Mouse (Mus musculus) brain, embryonic 14.5 days (tissue): ENCODE measurements around the gene Tcp11l2. TPM values are rescaled to one million over a fixed set of nuclear protein-coding genes. Genes with fewer than 3 reads are reported as not detected.

ENCODE experiments used
- DNase-seq: peaks from one replicate; pipeline ENCODE4 v3.0.0-alpha.2; 2011; ENCODE audit warnings: low read depth
- CTCF ChIP-seq: fragments of 200-500 bp; IDR thresholded peaks from 2 replicates; pipeline ENCODE4 v1.5.1; 2012; ENCODE audit warnings: inconsistent platforms, mild to moderate bottlenecking, moderate library complexity, borderline replicate concordance; ENCODE audit not compliant: insufficient read depth, insufficient read length; ENCODE audit errors: extremely low read depth
- POLR2A ChIP-seq: fragments of 200-500 bp; IDR thresholded peaks from 2 replicates; pipeline ENCODE4 v1.6.1; 2012; ENCODE audit warnings: mild to moderate bottlenecking, inconsistent platforms, borderline replicate concordance; ENCODE audit not compliant: poor library complexity, insufficient read depth, insufficient read length, severe bottlenecking; ENCODE audit errors: extremely low read depth
- polyA plus RNA-seq: library from polyadenylated mRNA; depleted of rRNA; stranded (reverse); fragments of >200 nt; gene quantifications from 2 replicates; pipeline ENCODE4 v1.2.3, GENCODE M21; 2012

Tcp11l2 gene
- polyA plus RNA-seq, 1 experiment = 15.6 TPM

GRCm38 (mm10) chr10:84611664-84612063 lies 35.2 kb downstream of the Tcp11l2 start:
- no peak for DNase-seq
- TF ChIP-seq CTCF = no peak
- no peak for TF ChIP-seq POLR2A

GRCm38 (mm10) chr10:84612281-84612680 lies 35.9 kb downstream of the Tcp11l2 start:
- no peak for DNase-seq
- TF ChIP-seq CTCF = no peak
- no peak for TF ChIP-seq POLR2A

- no peak for DNase-seq
- TF ChIP-seq CTCF (no peak), POLR2A (no peak)
Measured at GRCm38 (mm10) chr10:84613366-84613765, 36.9 kb downstream of the Tcp11l2 start.

- TF ChIP-seq POLR2A = no peak
- no peak for TF ChIP-seq CTCF
- DNase-seq = no peak
Measured at GRCm38 (mm10) chr10:84615076-84615475, 38.6 kb downstream of the Tcp11l2 start.

- peak; percentile 98 for DNase-seq
- TF ChIP-seq CTCF = no peak
- TF ChIP-seq POLR2A = 0 out of 2 replicates have a peak, but pooled peaks have one; percentile 32
Measured at GRCm38 (mm10) chr10:84621826-84622790, 45.7 kb downstream of the Tcp11l2 start, which contains the start of gene Polr3b. Gene Polr3b, plus strand, starts transcription at chr10:84622292.

GRCm38 (mm10) chr10:84631182-84631581 lies 54.8 kb downstream of the Tcp11l2 start:
- DNase-seq = peak; percentile 58
- TF ChIP-seq CTCF (peak; percentile 50; the same call in 1 of the 2 replicates), POLR2A (no peak)

GRCm38 (mm10) chr10:84632005-84632404 lies 55.6 kb downstream of the Tcp11l2 start:
- TF ChIP-seq CTCF (no peak), POLR2A (no peak)
- no peak for DNase-seq

GRCm38 (mm10) chr10:84636656-84637055 lies 60.2 kb downstream of the Tcp11l2 start:
- no peak for TF ChIP-seq CTCF
- DNase-seq = no peak

GRCm38 (mm10) chr10:84638382-84638781 lies 62.0 kb downstream of the Tcp11l2 start:
- TF ChIP-seq POLR2A (no peak), CTCF (no peak)
- DNase-seq = no peak

GRCm38 (mm10) chr10:84639525-84640287 lies 63.3 kb downstream of the Tcp11l2 start:
- TF ChIP-seq CTCF = no peak
- no peak for TF ChIP-seq POLR2A
- no peak for DNase-seq

- TF ChIP-seq CTCF (no peak), POLR2A (no peak)
- no peak for DNase-seq
Measured at GRCm38 (mm10) chr10:84640861-84641260, 64.4 kb downstream of the Tcp11l2 start.
